Mouse (Mus musculus): ENCODE results near the gene Mpc1. TPM values are rescaled to one million over a fixed set of nuclear protein-coding genes. Genes with fewer than 3 reads are reported as not detected.

Gene Mpc1
- polyA plus RNA-seq, 1 experiment: 22.3 TPM

- no peak for TF ChIP-seq GATA1 (IDR thresholded peaks at IDR 0.05; ENCODE audit: low read length)
Observed at GRCm38 (mm10) chr17:8272054-8272749, 10.5 kb upstream of the Mpc1 start.

- TF ChIP-seq GATA1 (IDR thresholded peaks at IDR 0.05; ENCODE audit: low read length): no peak
Observed at GRCm38 (mm10) chr17:8272951-8273350, 9.8 kb upstream of the Mpc1 start.

GRCm38 (mm10) chr17:8276071-8276470 is 6.6 kb upstream of the Mpc1 start:
- no peak for TF ChIP-seq GATA1 (IDR thresholded peaks at IDR 0.05; ENCODE audit: low read length)

DNA sequence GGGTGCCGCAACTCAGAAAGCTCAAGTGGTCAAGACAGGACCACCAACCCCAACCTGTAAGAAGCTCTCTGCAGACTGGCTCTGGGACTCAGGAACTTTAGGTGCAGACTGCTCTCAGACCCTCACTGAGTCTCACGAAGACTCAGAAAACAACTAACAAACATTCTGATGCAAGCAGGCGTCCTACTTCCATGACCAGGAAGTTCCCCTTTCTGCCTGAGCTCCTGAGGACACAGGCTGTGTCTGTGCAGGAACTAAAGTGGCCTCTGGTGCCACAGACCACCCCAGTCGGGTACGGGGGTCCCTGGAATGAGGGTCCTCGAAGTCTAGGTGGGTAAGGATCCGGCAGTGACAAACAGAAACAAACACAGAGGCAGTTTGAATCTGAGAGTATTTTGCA is 6.0 kb upstream of the Mpc1 start:
- no peak for TF ChIP-seq GATA1 (IDR thresholded peaks at IDR 0.05; ENCODE audit: low read length)

GRCm38 (mm10) chr17:8277266-8277665 is 5.4 kb upstream of the Mpc1 start:
- no peak for TF ChIP-seq GATA1 (IDR thresholded peaks at IDR 0.05; ENCODE audit: low read length)

- no peak for TF ChIP-seq GATA1 (IDR thresholded peaks at IDR 0.05; ENCODE audit: low read length)
Observed at GRCm38 (mm10) chr17:8278356-8278755, 4.3 kb upstream of the Mpc1 start.

GRCm38 (mm10) chr17:8283526-8284253 is 986 bp downstream of the Mpc1 start:
- TF ChIP-seq GATA1 (IDR thresholded peaks at IDR 0.05; ENCODE audit: low read length): no peak

DNA sequence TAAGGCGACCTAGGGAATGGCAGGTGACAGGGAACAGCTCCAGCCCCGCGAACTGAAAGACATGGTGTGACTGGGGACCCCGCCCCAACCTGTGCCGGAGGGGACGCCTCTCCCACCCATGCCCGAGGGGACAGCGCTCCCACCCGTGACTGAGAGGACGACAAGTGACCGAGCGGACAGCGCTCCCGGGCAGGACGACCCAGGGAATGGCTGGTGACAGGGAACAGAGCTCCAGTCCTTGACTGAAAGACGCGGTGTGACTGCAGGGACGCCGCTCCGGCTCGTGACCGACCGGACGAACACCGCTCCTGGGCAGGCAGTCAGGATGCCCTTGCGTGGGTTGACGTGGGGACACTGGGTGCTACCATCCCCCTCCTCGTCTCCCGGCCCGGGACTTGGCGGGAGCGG is 1.6 kb downstream of the Mpc1 start:
- no peak for TF ChIP-seq GATA1 (IDR thresholded peaks at IDR 0.05; ENCODE audit: low read length)

GRCm38 (mm10) chr17:8285056-8285455 is 2.4 kb downstream of the Mpc1 start:
- no peak for TF ChIP-seq GATA1 (IDR thresholded peaks at IDR 0.05; ENCODE audit: low read length)

DNA sequence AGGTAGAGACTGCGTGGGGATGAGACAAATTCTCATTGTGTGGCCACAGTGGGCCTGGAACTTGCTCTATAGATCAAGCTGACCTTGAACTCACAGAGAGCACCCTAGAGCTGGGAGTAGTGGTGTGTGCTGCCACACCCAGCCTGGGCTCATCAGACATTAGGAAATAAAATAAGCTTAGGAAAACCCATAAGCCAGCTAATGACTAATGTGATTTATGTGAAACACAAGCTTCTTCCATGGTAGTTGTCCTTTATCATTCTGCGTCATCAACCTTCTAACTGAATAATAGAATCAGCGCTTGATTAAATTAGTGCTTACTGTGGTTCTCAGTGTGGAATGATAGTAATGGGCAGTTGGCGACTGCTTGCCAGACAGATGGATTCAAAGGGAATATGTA is 4.3 kb downstream of the Mpc1 start:
- TF ChIP-seq GATA1 (IDR thresholded peaks at IDR 0.05; ENCODE audit: low read length): no peak

GRCm38 (mm10) chr17:8289993-8290679 is 7.4 kb downstream of the Mpc1 start:
- no peak for TF ChIP-seq GATA1 (IDR thresholded peaks at IDR 0.05; ENCODE audit: low read length)

GRCm38 (mm10) chr17:8290736-8291135 is 8.0 kb downstream of the Mpc1 start:
- TF ChIP-seq GATA1 (IDR thresholded peaks at IDR 0.05; ENCODE audit: low read length): no peak

- no peak for TF ChIP-seq GATA1 (IDR thresholded peaks at IDR 0.05; ENCODE audit: low read length)
Observed at GRCm38 (mm10) chr17:8295825-8296224, 13.1 kb downstream of the Mpc1 start.

GRCm38 (mm10) chr17:8296313-8296844 is 13.7 kb downstream of the Mpc1 start:
- TF ChIP-seq GATA1 (IDR thresholded peaks at IDR 0.05; ENCODE audit: low read length): no peak

DNA sequence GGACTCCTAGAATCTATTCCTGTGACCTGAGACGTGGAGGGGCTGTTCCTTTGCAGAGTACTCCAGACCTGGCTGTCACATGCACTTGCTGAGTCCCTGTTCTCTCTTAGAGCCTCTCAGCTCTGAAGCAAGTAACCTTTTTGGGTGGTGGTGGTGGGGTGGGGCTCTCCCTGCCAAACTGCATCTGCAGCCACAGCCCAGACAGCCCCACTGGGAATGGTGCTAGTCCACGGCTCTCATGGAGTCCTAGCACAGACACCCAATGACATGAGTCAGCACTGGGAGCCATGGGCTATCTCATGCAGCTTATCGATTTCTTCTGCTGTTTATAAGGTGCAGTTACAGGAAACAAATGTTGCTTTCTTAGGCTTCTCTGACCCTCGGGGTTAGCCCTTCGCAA is 15.0 kb downstream of the Mpc1 start:
- TF ChIP-seq GATA1 (IDR thresholded peaks at IDR 0.05; ENCODE audit: low read length): no peak

DNA sequence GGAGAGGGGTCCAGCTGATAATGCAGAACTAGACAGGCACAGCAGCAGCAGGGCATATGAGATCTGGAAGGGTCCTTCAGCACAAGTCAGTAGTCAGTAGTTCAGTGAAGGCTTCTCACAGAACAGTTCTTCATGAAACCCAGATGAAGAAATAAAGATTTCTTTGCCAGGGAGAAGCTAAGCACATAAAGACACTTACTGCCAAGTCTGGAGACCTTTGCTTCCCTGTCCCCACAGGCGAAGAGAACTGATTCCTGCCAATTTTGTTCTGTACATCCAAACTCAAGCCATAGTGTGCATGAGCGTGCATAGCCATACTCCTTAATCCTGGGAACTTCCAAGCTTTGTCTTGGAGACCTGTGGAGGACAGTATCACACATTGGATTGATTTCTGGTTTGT is 15.6 kb downstream of the Mpc1 start:
- TF ChIP-seq GATA1 (IDR thresholded peaks at IDR 0.05; ENCODE audit: low read length): no peak

All from G1E-ER4 (cell line).